Mouse (Mus musculus) erythroblast, embryonic 14.5 days (primary cell): Measurements from ENCODE around the gene Slc6a20a. TPM values are rescaled to one million over a fixed set of nuclear protein-coding genes. Genes with fewer than 3 reads are reported as not detected.
"Not testable (repeated sequence)": the region's sequence is repeated elsewhere in the genome, so short reads cannot be mapped to it uniquely, and the experiment has no call there.

Experiments
- H3K27me3 ChIP-seq: 2 replicates; pipeline ENCODE4 v1.6.1; 2012; ENCODE audit warnings: inconsistent platforms; ENCODE audit not compliant: control insufficient read depth
- H3K36me3 ChIP-seq: 2 replicates; pipeline ENCODE4 v1.6.1; 2012; ENCODE audit warnings: mild to moderate bottlenecking, inconsistent platforms; ENCODE audit not compliant: control insufficient read depth
- H3K4me1 ChIP-seq: 2 replicates; pipeline ENCODE4 v1.6.1; 2012; ENCODE audit warnings: inconsistent platforms; ENCODE audit not compliant: control insufficient read depth
- H3K4me3 ChIP-seq: replicated peaks from 2 replicates; pipeline ENCODE3; 2012; ENCODE audit warnings: moderate library complexity, mild to moderate bottlenecking, inconsistent platforms
- H3K9me3 ChIP-seq: 2 replicates; pipeline ENCODE4 v1.6.1; 2012; ENCODE audit warnings: low read length, inconsistent platforms, mixed read lengths; ENCODE audit not compliant: control insufficient read depth
- GATA1 ChIP-seq: IDR thresholded peaks from 2 replicates; pipeline ENCODE4 v1.6.1; 2012; ENCODE audit warnings: low read length, inconsistent platforms, mixed read lengths
- TAL1 ChIP-seq: IDR thresholded peaks from 3 replicates; pipeline ENCODE4 v1.6.1; 2012; ENCODE audit warnings: low read length, inconsistent platforms, mixed read lengths
- polyA plus RNA-seq: library from polyadenylated mRNA; stranded (reverse); fragments of >175 nt; gene quantifications from 2 replicates; pipeline ENCODE4 v1.2.3, GENCODE M21; 2012

Slc6a20a gene
- polyA plus RNA-seq, 1 experiment: 0.23 TPM

GRCm38 (mm10) chr9:123688227-123688626 lies 9.5 kb upstream of the Slc6a20a start:
- Histone ChIP-seq H3K9me3 (no peaks in the 10 kb centered on the region), H3K27me3 (peaks cover 13% of the 10 kb centered on the region), H3K4me1 (peaks cover 2% of the 10 kb centered on the region; the same call in 1 of the 2 replicates), H3K4me3 (no peak overlapping the region), H3K36me3 (peaks cover 6% of the 10 kb centered on the region)
- TF ChIP-seq GATA1: no peak

GRCm38 (mm10) chr9:123686206-123686605 lies 7.5 kb upstream of the Slc6a20a start:
- Histone ChIP-seq H3K36me3 (no peaks in the 10 kb centered on the region), H3K4me1 (peaks cover 2% of the 10 kb centered on the region; the same call in 1 of the 2 replicates), H3K9me3 (no peaks in the 10 kb centered on the region), H3K27me3 (peaks cover 32% of the 10 kb centered on the region), H3K4me3 (no peak overlapping the region)
- TF ChIP-seq GATA1 (no peak), TAL1 (no peak)

GRCm38 (mm10) chr9:123683704-123684103 lies 5.0 kb upstream of the Slc6a20a start:
- TF ChIP-seq GATA1 (no peak), TAL1 (no peak)
- no peaks in the 10 kb centered on the region for H3K9me3 ChIP-seq
- H3K4me1 ChIP-seq: peaks cover 18% of the 10 kb centered on the region
- peaks cover 57% of the 10 kb centered on the region for H3K27me3 ChIP-seq
- H3K36me3 ChIP-seq: no peaks in the 10 kb centered on the region
- no peak overlapping the region for H3K4me3 ChIP-seq

- Histone ChIP-seq H3K4me1 (peaks cover 38% of the 10 kb centered on the region), H3K4me3 (peak overlapping the region; percentile 90), H3K36me3 (peaks cover 18% of the 10 kb centered on the region), H3K27me3 (peaks cover 97% of the 10 kb centered on the region), H3K9me3 (peaks cover 4% of the 10 kb centered on the region; the same call in 1 of the 2 replicates)
- TF ChIP-seq GATA1 (no peak), TAL1 (no peak)
Measured at GRCm38 (mm10) chr9:123679198-123679597, 513 bp upstream of the Slc6a20a start.

GRCm38 (mm10) chr9:123665645-123666044 lies 13.0 kb downstream of the Slc6a20a start:
- Histone ChIP-seq H3K27me3 (peaks cover 4% of the 10 kb centered on the region), H3K9me3 (peaks cover 4% of the 10 kb centered on the region; the same call in 1 of the 2 replicates), H3K4me1 (peaks cover 1% of the 10 kb centered on the region), H3K4me3 (no peak overlapping the region), H3K36me3 (peaks cover 28% of the 10 kb centered on the region)
- TF ChIP-seq TAL1: no peak

GRCm38 (mm10) chr9:123659986-123660676 lies 18.6 kb downstream of the Slc6a20a start:
- H3K4me3 ChIP-seq: not testable (repeated sequence)

GRCm38 (mm10) chr9:123658981-123659380 lies 19.7 kb downstream of the Slc6a20a start:
- no peaks in the 10 kb centered on the region for H3K4me1 ChIP-seq
- no peak for TF ChIP-seq TAL1
- TF ChIP-seq GATA1: no peak
- peaks cover 72% of the 10 kb centered on the region for H3K36me3 ChIP-seq
- no peaks in the 10 kb centered on the region for H3K9me3 ChIP-seq
- peaks cover 3% of the 10 kb centered on the region for H3K27me3 ChIP-seq
- H3K4me3 ChIP-seq: no peak overlapping the region

More at GRCm38 (mm10) chr9:123659986-123660676, 18.6 kb downstream of the Slc6a20a start:
- H3K4me1 ChIP-seq, H3K27me3 ChIP-seq, H3K9me3 ChIP-seq: not testable (repeated sequence)
- peaks cover 64% of the 10 kb centered on the region for H3K36me3 ChIP-seq

- Histone ChIP-seq H3K36me3 (peaks cover 72% of the 10 kb centered on the region), H3K27me3 (peaks cover 1% of the 10 kb centered on the region; the same call in 1 of the 2 replicates), H3K4me1 (no peaks in the 10 kb centered on the region), H3K9me3 (no peaks in the 10 kb centered on the region), H3K4me3 (no peak overlapping the region)
- TF ChIP-seq GATA1 (no peak), TAL1 (no peak)
Measured at GRCm38 (mm10) chr9:123657457-123657856, 21.2 kb downstream of the Slc6a20a start.

GRCm38 (mm10) chr9:123651369-123651768 lies 27.3 kb downstream of the Slc6a20a start:
- no peaks in the 10 kb centered on the region; the same call in none of the 2 replicates for H3K27me3 ChIP-seq
- no peaks in the 10 kb centered on the region for H3K9me3 ChIP-seq
- H3K36me3 ChIP-seq: peaks cover 25% of the 10 kb centered on the region
- no peak overlapping the region for H3K4me3 ChIP-seq
- H3K4me1 ChIP-seq: no peaks in the 10 kb centered on the region
- TF ChIP-seq GATA1: no peak
- no peak for TF ChIP-seq TAL1
